ENCODE assay signal across 10 mouse cellular contexts in genomic region chr9:65552141-65552540, GRCm38 (mm10). TPM values are rescaled to one million over a fixed set of nuclear protein-coding genes. Genes with fewer than 3 reads are reported as not detected.
A peak's percentile ranks its signal among the peaks of the same experiment; 100 is the strongest.
DNase-seq lines count a peak whose midpoint lies in the region; ATAC-seq lines count a peak whose summit lies in the region.
"Had no signal": no experiment of that assay in that cellular context is flagged by ENCODE, and none has a peak within 500 bp of the region (broad histone marks: within the 10 kb centered on the region; RNA-seq: fewer than 3 reads in every experiment).

No protein-coding gene starts in this region.

- no peaks in the 10 kb centered on the region for H3K27me3 ChIP-seq in heart, embryonic 16.5 days (ENCODE audit: control insufficient read depth, insufficient read depth, low read length)
- no peaks in the 10 kb centered on the region for H3K27me3 ChIP-seq in liver, embryonic 16.5 days (ENCODE audit: control insufficient read depth, insufficient read depth, low read depth, low read length)
- no peaks in the 10 kb centered on the region for H3K27me3 ChIP-seq in forebrain, embryonic 12.5 days
- H3K27me3 ChIP-seq in midbrain, embryonic 13.5 days = no peaks in the 10 kb centered on the region
- H3K27me3 ChIP-seq: limb, embryonic 12.5 days had no signal

- intact Hi-C loops in heart, postnatal 36 days (cut with DNase I) = loop anchor here (2.0 kb wide), 1 partner anchor 27 kb away; no protein-coding TSS in a partner anchor

- ATAC-seq in heart, embryonic 16.5 days (replicated peaks; ENCODE audit: extremely low read depth, insufficient read depth, low FRiP score) = no peak
- ATAC-seq in liver, embryonic 16.5 days (ENCODE audit: low read depth) = no peak
- no peak for ATAC-seq in forebrain, embryonic 12.5 days (ENCODE audit: low FRiP score)
- no peak for ATAC-seq in midbrain, embryonic 13.5 days

- H3K36me3 ChIP-seq in heart, embryonic 16.5 days (ENCODE audit: control insufficient read depth, insufficient read depth) = peaks cover 14% of the 10 kb centered on the region; the same call in 1 of the 2 replicates
- H3K36me3 ChIP-seq in liver, embryonic 16.5 days (ENCODE audit: control insufficient read depth, insufficient read depth) = peaks cover 29% of the 10 kb centered on the region
- peaks cover 16% of the 10 kb centered on the region for H3K36me3 ChIP-seq in forebrain, embryonic 12.5 days (replicated peaks)
- peaks cover 16% of the 10 kb centered on the region for H3K36me3 ChIP-seq in midbrain, embryonic 13.5 days

- 80% methylated on average over 5 of the region's 5 CpGs for WGBS in heart, embryonic 16.5 days
- WGBS in liver, embryonic 16.5 days (ENCODE audit: insufficient replicate concordance) = 27% methylated on average over 5 of the region's 5 CpGs
- WGBS in forebrain, embryonic 12.5 days = 95% methylated on average over 5 of the region's 5 CpGs
- 94% methylated on average over 5 of the region's 5 CpGs for WGBS in midbrain, embryonic 13.5 days

- peak; percentile 26 to 73 for DNase-seq in heart, adult 9 months (ENCODE audit: low spot score in 2 of 2)
- DNase-seq in heart, postnatal 36 days = no peak
- peak; percentile 39 for DNase-seq in CD4-positive, CD25-positive, alpha-beta regulatory T cell, adult 2 months (ENCODE audit: low read depth, low spot score)
- no peak for DNase-seq in left cerebral cortex, adult 9 months (ENCODE audit: low spot score in 2 of 2)
- DNase-seq: gastrocnemius, postnatal 25 days had no signal

- H3K27ac ChIP-seq in heart, embryonic 16.5 days (ENCODE audit: low read length) = peak overlapping the region; percentile 72
- peak overlapping the region; percentile 58 for H3K27ac ChIP-seq in liver, embryonic 16.5 days (ENCODE audit: low read length)
- H3K27ac ChIP-seq in forebrain, embryonic 12.5 days = no peak overlapping the region
- H3K27ac ChIP-seq in midbrain, embryonic 13.5 days = no peak overlapping the region

- no peaks in the 10 kb centered on the region for H3K9me3 ChIP-seq in heart, embryonic 16.5 days (replicated peaks; ENCODE audit: control insufficient read depth, low read length)
- H3K9me3 ChIP-seq in liver, embryonic 16.5 days (replicated peaks; ENCODE audit: control insufficient read depth, low read length) = no peaks in the 10 kb centered on the region
- no peaks in the 10 kb centered on the region for H3K9me3 ChIP-seq in forebrain, embryonic 12.5 days
- no peaks in the 10 kb centered on the region for H3K9me3 ChIP-seq in midbrain, embryonic 13.5 days
- H3K9me3 ChIP-seq: limb, embryonic 12.5 days had no signal

- no peak overlapping the region for H3K9ac ChIP-seq in heart, embryonic 16.5 days (ENCODE audit: low read length)
- peak overlapping the region; percentile 4; the same call in 1 of the 2 replicates for H3K9ac ChIP-seq in liver, embryonic 16.5 days (ENCODE audit: low read depth, low read length)
- H3K9ac ChIP-seq in forebrain, embryonic 12.5 days = no peak overlapping the region
- no peak overlapping the region for H3K9ac ChIP-seq in midbrain, embryonic 13.5 days (replicated peaks)
- H3K9ac ChIP-seq: limb, embryonic 12.5 days had no signal

- no peak overlapping the region for H3K4me3 ChIP-seq in heart, embryonic 16.5 days (ENCODE audit: low read length)
- no peak overlapping the region for H3K4me3 ChIP-seq in liver, embryonic 16.5 days (ENCODE audit: low read depth, low read length)
- no peak overlapping the region for H3K4me3 ChIP-seq in forebrain, embryonic 12.5 days (replicated peaks)
- H3K4me3 ChIP-seq in midbrain, embryonic 13.5 days (replicated peaks) = no peak overlapping the region
- H3K4me3 ChIP-seq: limb, embryonic 12.5 days had no signal

- H3K4me1 ChIP-seq in heart, embryonic 16.5 days (ENCODE audit: control insufficient read depth, insufficient read depth, low read length) = peaks cover 37% of the 10 kb centered on the region
- H3K4me1 ChIP-seq in liver, embryonic 16.5 days (ENCODE audit: control insufficient read depth, low read depth, low read length) = peaks cover 76% of the 10 kb centered on the region
- H3K4me1 ChIP-seq in forebrain, embryonic 12.5 days = peaks cover 28% of the 10 kb centered on the region
- peaks cover 31% of the 10 kb centered on the region for H3K4me1 ChIP-seq in midbrain, embryonic 13.5 days (replicated peaks)

- H3K4me2 ChIP-seq in heart, embryonic 16.5 days (ENCODE audit: low read depth, low read length) = no peak overlapping the region
- H3K4me2 ChIP-seq in liver, embryonic 16.5 days (ENCODE audit: low read depth, low read length) = no peak overlapping the region
- no peak overlapping the region for H3K4me2 ChIP-seq in forebrain, embryonic 12.5 days
- no peak overlapping the region for H3K4me2 ChIP-seq in midbrain, embryonic 13.5 days (replicated peaks)
- H3K4me2 ChIP-seq: limb, embryonic 12.5 days had no signal

RNA-seq across cellular contexts. Expression of gene Plekho2, which starts 27.7 kb away (rescaled TPM):
- total RNA-seq in heart, postnatal 36 days (2021) = 10 to 100 TPM; 13.3 to 15.3 TPM
- 11.0 and 12.0 TPM in 2 replicates for polyA plus RNA-seq in heart, embryonic 16.5 days (2015; fragmentation: Nextera tagmentation; extraction: Ambion mirVana)
- 23.1 and 24.5 TPM in 2 replicates for polyA plus RNA-seq in liver, embryonic 16.5 days (2015; fragmentation: Nextera tagmentation; extraction: Ambion mirVana)
- 9.0 and 9.1 TPM in 2 replicates for polyA plus RNA-seq in forebrain, embryonic 12.5 days (2016; fragmentation: Nextera tagmentation; extraction: Ambion mirVana)
- polyA plus RNA-seq in midbrain, embryonic 13.5 days (2015; fragmentation: Nextera tagmentation; extraction: Ambion mirVana) = 5.6 and 5.9 TPM in 2 replicates

RNA-seq across cellular contexts. Expression of gene Ankdd1a, which starts 32.1 kb away (rescaled TPM):
- not detected for total RNA-seq in heart, postnatal 36 days (2021)
- polyA plus RNA-seq in heart, embryonic 16.5 days (2015; fragmentation: Nextera tagmentation; extraction: Ambion mirVana) = not detected in 2 replicates
- polyA plus RNA-seq in liver, embryonic 16.5 days (2015; fragmentation: Nextera tagmentation; extraction: Ambion mirVana) = 0.06 TPM in 1 of 2 replicates, not detected in the other
- 0.18 and 0.28 TPM in 2 replicates for polyA plus RNA-seq in forebrain, embryonic 12.5 days (2016; fragmentation: Nextera tagmentation; extraction: Ambion mirVana)
- 0.63 and 0.72 TPM in 2 replicates for polyA plus RNA-seq in midbrain, embryonic 13.5 days (2015; fragmentation: Nextera tagmentation; extraction: Ambion mirVana)
- total RNA-seq: gastrocnemius, postnatal 25 days had no signal
- polyA plus RNA-seq: limb, embryonic 12.5 days had no signal

RNA-seq across cellular contexts. Expression of gene Pif1, which starts 34.8 kb away (rescaled TPM):
- total RNA-seq in heart, postnatal 36 days (2021) = under 1 TPM; 0.30 to 0.61 TPM
- 11.9 and 13.9 TPM in 2 replicates for polyA plus RNA-seq in heart, embryonic 16.5 days (2015; fragmentation: Nextera tagmentation; extraction: Ambion mirVana)
- 9.6 and 10.9 TPM in 2 replicates for polyA plus RNA-seq in liver, embryonic 16.5 days (2015; fragmentation: Nextera tagmentation; extraction: Ambion mirVana)
- polyA plus RNA-seq in forebrain, embryonic 12.5 days (2016; fragmentation: Nextera tagmentation; extraction: Ambion mirVana) = 28.8 and 33.7 TPM in 2 replicates
- polyA plus RNA-seq in midbrain, embryonic 13.5 days (2015; fragmentation: Nextera tagmentation; extraction: Ambion mirVana) = 8.4 and 9.7 TPM in 2 replicates
- total RNA-seq: gastrocnemius, postnatal 25 days had no signal

Comparison
In these comparisons a context has a peak if more than half of its experiments do, and no peak if none do; other contexts are left out.
1. DNase-seq: peak in heart, adult 9 months (2 of 2) and CD4-positive, CD25-positive, alpha-beta regulatory T cell, adult 2 months (single experiment); none in heart, postnatal 36 days (0 of 2) and left cerebral cortex, adult 9 months (0 of 2).
2. H3K27ac ChIP-seq: peak in heart, embryonic 16.5 days (single experiment) and liver, embryonic 16.5 days (single experiment); none in forebrain, embryonic 12.5 days (single experiment) and midbrain, embryonic 13.5 days (single experiment).